Mouse (Mus musculus) spleen, adult 2 months (tissue): Measurements from ENCODE around the gene Farp1.

Experiments
- CTCF ChIP-seq: fragments of 200-500 bp; IDR thresholded peaks from 2 replicates; pipeline ENCODE4 v1.5.1; 2011; ENCODE audit warnings: mild to moderate bottlenecking, inconsistent platforms; ENCODE audit not compliant: insufficient read depth, insufficient read length, insufficient replicate concordance; ENCODE audit errors: extremely low read depth
- POLR2A ChIP-seq: fragments of 200-500 bp; IDR thresholded peaks from 2 replicates; pipeline ENCODE4 v1.6.1; 2011; ENCODE audit warnings: low read depth, low read length, inconsistent platforms

DNA sequence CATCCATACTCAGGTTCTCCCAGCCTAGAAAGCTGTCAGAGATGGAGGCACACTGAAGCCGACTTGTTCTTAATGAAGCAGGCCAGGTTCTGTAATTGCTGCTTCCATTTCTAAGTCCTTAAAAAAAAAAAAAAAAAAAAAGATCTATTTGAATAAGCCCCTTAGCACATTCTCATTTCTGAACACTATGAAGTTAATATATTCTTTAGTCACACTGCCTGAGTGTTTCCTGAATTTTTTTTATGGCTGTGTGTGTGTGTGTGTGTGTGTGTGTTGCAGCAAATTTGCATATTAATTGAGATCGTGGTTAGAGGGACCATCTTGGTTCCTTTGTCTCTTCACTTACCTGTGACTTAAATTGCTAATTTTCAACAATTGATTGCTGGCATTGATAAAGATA is 47.8 kb downstream of the Farp1 start:
- TF ChIP-seq CTCF (no peak), POLR2A (no peak)
